ENCODE assay signal across 9 mouse cellular contexts in the genomic region with DNA sequence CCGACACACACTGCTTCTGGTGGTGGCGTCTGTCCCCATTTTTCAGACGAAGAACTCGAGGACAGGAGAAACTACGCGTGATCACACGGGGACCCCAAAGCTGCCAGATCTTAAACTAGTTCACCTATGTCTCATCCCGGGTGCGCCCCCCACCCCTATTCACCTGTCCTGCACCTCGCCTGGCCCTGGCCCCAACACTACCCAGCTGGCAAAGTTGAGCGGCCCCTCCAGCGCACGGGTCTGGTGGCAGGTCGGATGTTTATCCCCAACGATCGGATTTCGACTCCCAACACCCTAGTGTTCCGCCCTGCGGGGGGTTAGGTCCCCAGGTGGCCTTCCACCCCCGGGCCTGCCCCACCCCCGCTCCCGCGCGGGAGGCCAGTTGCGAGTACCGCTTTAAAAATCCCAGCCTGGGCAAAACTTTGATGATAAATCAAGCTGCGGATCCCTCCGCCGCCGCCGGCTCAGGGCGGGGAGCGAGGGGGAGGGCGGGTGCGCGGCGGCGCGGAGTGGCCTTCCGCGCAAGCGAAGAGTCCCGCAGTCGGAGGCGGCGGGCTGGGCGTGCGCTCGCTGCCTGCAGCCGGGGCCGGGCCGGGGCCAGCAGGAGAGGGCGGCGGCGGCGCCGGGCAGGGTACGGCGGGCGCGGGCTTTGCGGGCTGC. TPM values are rescaled to one million over a fixed set of nuclear protein-coding genes. Genes with fewer than 3 reads are reported as not detected.
DNase-seq lines count a peak whose midpoint lies in the region; ATAC-seq and TF ChIP-seq lines count a peak whose summit lies in the region.
"Had no signal": no experiment of that assay in that cellular context is flagged by ENCODE, and none has a peak within 500 bp of the region (broad histone marks: within the 10 kb centered on the region; RNA-seq: fewer than 3 reads in every experiment).

Gene Vstm2l, plus strand, starts transcription at position 549 of the 660 bp plus-strand sequence.

- H3K36me3 ChIP-seq in ES-E14 (ENCODE audit: control insufficient read depth, insufficient read depth, low read length, poor library complexity, severe bottlenecking), result no peaks in the 10 kb centered on the region
- no peaks in the 10 kb centered on the region for H3K36me3 ChIP-seq in embryonic facial prominence, embryonic 12.5 days
- no peaks in the 10 kb centered on the region for H3K36me3 ChIP-seq in intestine, embryonic 15.5 days
- no peaks in the 10 kb centered on the region for H3K36me3 ChIP-seq in midbrain, embryonic 10.5 days
- no peaks in the 10 kb centered on the region for H3K36me3 ChIP-seq in stomach, embryonic 16.5 days (ENCODE audit: control insufficient read depth, insufficient read depth, low read length)

- peak within 1 kb of the TSS; percentile 0; the same call in 1 of the 2 replicates for H3K9ac ChIP-seq in ES-E14 (ENCODE audit: insufficient read depth, low read depth, low read length, poor library complexity, severe bottlenecking)
- no peak within 1 kb of the TSS for H3K9ac ChIP-seq in embryonic facial prominence, embryonic 12.5 days
- H3K9ac ChIP-seq in intestine, embryonic 15.5 days, result no peak within 1 kb of the TSS
- no peak within 1 kb of the TSS for H3K9ac ChIP-seq in stomach, embryonic 16.5 days (ENCODE audit: low read length)

- in situ Hi-C loops in ES-E14 (cut with MboI; ENCODE audit: low sequenced_read_pairs in 2 of 2, unreplicated experiment in 2 of 2), result no loop called here

- H3K27ac ChIP-seq in ES-E14 (ENCODE audit: insufficient read depth, low read depth, low read length, poor library complexity, severe bottlenecking), result no peak within 1 kb of the TSS
- H3K27ac ChIP-seq in embryonic facial prominence, embryonic 12.5 days, result no peak within 1 kb of the TSS
- H3K27ac ChIP-seq in intestine, embryonic 15.5 days, result no peak within 1 kb of the TSS
- H3K27ac ChIP-seq in midbrain, embryonic 10.5 days (replicated peaks), result peak within 1 kb of the TSS; percentile 69
- no peak within 1 kb of the TSS for H3K27ac ChIP-seq in stomach, embryonic 16.5 days (ENCODE audit: low read length)

- no peaks in the 10 kb centered on the region for H3K9me3 ChIP-seq in ES-E14 (ENCODE audit: control insufficient read depth, insufficient read depth, low read depth, low read length)
- H3K9me3 ChIP-seq in embryonic facial prominence, embryonic 12.5 days, result no peaks in the 10 kb centered on the region
- H3K9me3 ChIP-seq in intestine, embryonic 15.5 days, result no peaks in the 10 kb centered on the region
- H3K9me3 ChIP-seq in midbrain, embryonic 10.5 days (replicated peaks), result no peaks in the 10 kb centered on the region
- no peaks in the 10 kb centered on the region for H3K9me3 ChIP-seq in stomach, embryonic 16.5 days (replicated peaks; ENCODE audit: control insufficient read depth, low read length)

- WGBS in embryonic facial prominence, embryonic 12.5 days, result 2% methylated on average over 57 of the region's 62 CpGs
- 4% methylated on average over 60 of the region's 62 CpGs for WGBS in intestine, embryonic 15.5 days
- 2% methylated on average over 62 of the region's 62 CpGs for WGBS in midbrain, embryonic 10.5 days
- 4% methylated on average over 62 of the region's 62 CpGs for WGBS in stomach, embryonic 16.5 days

- peak within 1 kb of the TSS; percentile 59 for H3K4me2 ChIP-seq in embryonic facial prominence, embryonic 12.5 days (replicated peaks)
- H3K4me2 ChIP-seq in intestine, embryonic 15.5 days (replicated peaks), result peak within 1 kb of the TSS; percentile 70
- H3K4me2 ChIP-seq in stomach, embryonic 16.5 days (ENCODE audit: low read depth, low read length), result peak within 1 kb of the TSS; percentile 39; the same call in 1 of the 2 replicates

- H3K4me1 ChIP-seq in ES-E14 (ENCODE audit: control insufficient read depth in 2 of 2, insufficient read depth in 2 of 2, low read length in 2 of 2, poor library complexity in 1 of 2), result peaks cover 2 to 13% of the 10 kb centered on the region in 2 experiments; a peak in 2 of 4 replicates
- H3K4me1 ChIP-seq in embryonic facial prominence, embryonic 12.5 days, result peaks cover 6% of the 10 kb centered on the region
- H3K4me1 ChIP-seq in intestine, embryonic 15.5 days (replicated peaks), result peaks cover 5% of the 10 kb centered on the region
- peaks cover 17% of the 10 kb centered on the region for H3K4me1 ChIP-seq in midbrain, embryonic 10.5 days
- peaks cover 3% of the 10 kb centered on the region; the same call in 1 of the 2 replicates for H3K4me1 ChIP-seq in stomach, embryonic 16.5 days (ENCODE audit: control insufficient read depth, insufficient read depth, low read length)

- H3K4me3 ChIP-seq in ES-E14 (ENCODE audit: insufficient read depth in 1 of 2, low read depth in 1 of 2, low read length in 2 of 2, poor library complexity in 1 of 2, severe bottlenecking in 1 of 2), result peak within 1 kb of the TSS; percentile 64 to 78
- H3K4me3 ChIP-seq in embryonic facial prominence, embryonic 12.5 days, result peak within 1 kb of the TSS; percentile 36
- H3K4me3 ChIP-seq in intestine, embryonic 15.5 days (replicated peaks), result peak within 1 kb of the TSS; percentile 36
- peak within 1 kb of the TSS; percentile 55 for H3K4me3 ChIP-seq in midbrain, embryonic 10.5 days
- H3K4me3 ChIP-seq in stomach, embryonic 16.5 days (replicated peaks; ENCODE audit: low read length), result peak within 1 kb of the TSS; percentile 31
- H3K4me3 ChIP-seq: erythroblast, embryonic 14.5 days had no signal

- DNase-seq in cerebellum, adult 11 months, result peak; percentile 29
- DNase-seq in ES-E14 (ENCODE audit: low read depth, low spot score), result peak; percentile 19
- peak; percentile 50 for DNase-seq in midbrain, embryonic 10.5 days (ENCODE audit: low spot score)
- DNase-seq in spleen, postnatal 10 days (ENCODE audit: low spot score in 2 of 2), result no peak

- peaks cover 55% of the 10 kb centered on the region for H3K27me3 ChIP-seq in embryonic facial prominence, embryonic 12.5 days
- H3K27me3 ChIP-seq in intestine, embryonic 15.5 days (replicated peaks), result peaks cover 46% of the 10 kb centered on the region
- H3K27me3 ChIP-seq in midbrain, embryonic 10.5 days (ENCODE audit: low read depth, poor library complexity, severe bottlenecking), result peaks cover 60% of the 10 kb centered on the region
- peaks cover 46% of the 10 kb centered on the region for H3K27me3 ChIP-seq in stomach, embryonic 16.5 days (ENCODE audit: control insufficient read depth, insufficient read depth, low read length)

- ATAC-seq in cerebellum, adult (ENCODE audit: insufficient number of reproducible peaks, low FRiP score, low TSS enrichment), result no peak
- ATAC-seq in embryonic facial prominence, embryonic 12.5 days (ENCODE audit: insufficient number of reproducible peaks, insufficient read depth, low FRiP score, low TSS enrichment), result no peak
- no peak for ATAC-seq in intestine, embryonic 15.5 days
- ATAC-seq in stomach, embryonic 16.5 days (ENCODE audit: insufficient read depth, low FRiP score), result no peak

TF ChIP-seq in ES-E14, 5 proteins besides CTCF, POLR2A, EP300 and RAD21:
- TF ChIP-seq ZNF384 (IDR thresholded peaks at IDR 0.05; ENCODE audit: low read depth, low read length) (no peak), ZC3H11A (IDR thresholded peaks at IDR 0.05; ENCODE audit: borderline replicate concordance, low read depth, low read length) (no peak), CHD2 (IDR thresholded peaks at IDR 0.05; ENCODE audit: low read depth, low read length) (no peak), MAFK (IDR thresholded peaks at IDR 0.05; ENCODE audit: insufficient read depth, low read depth, low read length) (no peak), HCFC1 (IDR thresholded peaks at IDR 0.05; ENCODE audit: borderline replicate concordance, insufficient read depth, low read length) (no peak)

RNA-seq across cellular contexts. Expression of gene Vstm2l, which starts in this region (rescaled TPM):
- total RNA-seq in ES-E14 (2012; rRNA removed), result 0.48 and 0.62 TPM in 2 replicates
- 1.3 and 1.7 TPM in 2 replicates for polyA plus RNA-seq in embryonic facial prominence, embryonic 12.5 days (2016; fragmentation: Nextera tagmentation; extraction: Ambion mirVana)
- 0.68 and 0.72 TPM in 2 replicates for polyA plus RNA-seq in intestine, embryonic 15.5 days (2015; fragmentation: Nextera tagmentation; extraction: Ambion mirVana)
- 0.53 and 1.4 TPM in 2 replicates for polyA plus RNA-seq in midbrain, embryonic 10.5 days (2016; fragmentation: Nextera tagmentation; extraction: Ambion mirVana)
- polyA plus RNA-seq in stomach, embryonic 16.5 days (2015; fragmentation: Nextera tagmentation; extraction: Ambion mirVana), result 0.19 TPM in 1 of 2 replicates, not detected in the other
- polyA plus RNA-seq: erythroblast, embryonic 14.5 days had no signal

Comparison
In these comparisons a context has a peak if more than half of its experiments do, and no peak if none do; other contexts are left out.
1. Peak in DNase-seq, H3K4me3 ChIP-seq and H3K9ac ChIP-seq in ES-E14; RNA of the gene not detected or under 1 TPM.
2. DNase-seq: peak in cerebellum, adult 11 months (single experiment) and midbrain, embryonic 10.5 days (single experiment); none in spleen, postnatal 10 days (0 of 2).
3. Peak in every context shown above with its lines, with median percentiles within 50 percentile points of each other: H3K4me3 ChIP-seq and H3K4me2 ChIP-seq.